Mouse (Mus musculus): Measurements from ENCODE around the gene Gm20388. TPM values are rescaled to one million over a fixed set of nuclear protein-coding genes. Genes with fewer than 3 reads are reported as not detected.

The Gm20388 gene
- polyA plus RNA-seq, 1 experiment from 2014 or later: not detected

GRCm38 (mm10) chr8:121273195-121273594, 1362.6 kb downstream of the Gm20388 start:
- no peak overlapping the region for H3K4me3 ChIP-seq
- no peaks in the 10 kb centered on the region for H3K9me3 ChIP-seq
- H3K4me1 ChIP-seq: no peaks in the 10 kb centered on the region
- peak overlapping the region; percentile 27; the same call in 1 of the 2 replicates for H3K4me2 ChIP-seq (replicated peaks)
- no peak overlapping the region for H3K27ac ChIP-seq
- ATAC-seq (ENCODE audit: insufficient number of reproducible peaks, insufficient read depth, low FRiP score, low TSS enrichment): no peak
- H3K9ac ChIP-seq: no peak overlapping the region
- no peaks in the 10 kb centered on the region for H3K36me3 ChIP-seq
- WGBS: 57% methylated on average over 14 of the region's 14 CpGs
- no peaks in the 10 kb centered on the region for H3K27me3 ChIP-seq

- H3K9me3 ChIP-seq: no peaks in the 10 kb centered on the region
- no peak overlapping the region for H3K27ac ChIP-seq
- no peaks in the 10 kb centered on the region for H3K4me1 ChIP-seq
- ATAC-seq (ENCODE audit: insufficient number of reproducible peaks, insufficient read depth, low FRiP score, low TSS enrichment): no peak
- no peak overlapping the region for H3K9ac ChIP-seq
- H3K4me2 ChIP-seq (replicated peaks): no peak overlapping the region
- no peaks in the 10 kb centered on the region for H3K27me3 ChIP-seq
- no peak overlapping the region for H3K4me3 ChIP-seq
- WGBS: 91% methylated on average over 15 of the region's 15 CpGs
- H3K36me3 ChIP-seq: no peaks in the 10 kb centered on the region
Measured at GRCm38 (mm10) chr8:121273620-121274019, 1363.0 kb downstream of the Gm20388 start.

- WGBS: 32% methylated on average over 9 of the region's 9 CpGs
- no peak overlapping the region for H3K4me3 ChIP-seq
- no peak for ATAC-seq (ENCODE audit: insufficient number of reproducible peaks, insufficient read depth, low FRiP score, low TSS enrichment)
- H3K4me1 ChIP-seq: peaks cover 41% of the 10 kb centered on the region
- no peaks in the 10 kb centered on the region for H3K27me3 ChIP-seq
- peak overlapping the region; percentile 27; the same call in 1 of the 2 replicates for H3K27ac ChIP-seq
- no peaks in the 10 kb centered on the region for H3K36me3 ChIP-seq
- H3K9ac ChIP-seq: no peak overlapping the region
- H3K9me3 ChIP-seq: no peaks in the 10 kb centered on the region
- H3K4me2 ChIP-seq (replicated peaks): no peak overlapping the region
Measured at GRCm38 (mm10) chr8:121280414-121280813, 1369.8 kb downstream of the Gm20388 start.

- Histone ChIP-seq H3K4me1 (peaks cover 46% of the 10 kb centered on the region), H3K27me3 (peaks cover 9% of the 10 kb centered on the region)
- no peak for ATAC-seq (ENCODE audit: insufficient number of reproducible peaks, insufficient read depth, low FRiP score, low TSS enrichment)
Measured at GRCm38 (mm10) chr8:121289346-121289745, 1378.7 kb downstream of the Gm20388 start.

GRCm38 (mm10) chr8:121290547-121290946, 1379.9 kb downstream of the Gm20388 start:
- H3K4me3 ChIP-seq: no peak overlapping the region
- H3K4me1 ChIP-seq: peaks cover 53% of the 10 kb centered on the region
- H3K36me3 ChIP-seq: no peaks in the 10 kb centered on the region
- no peak overlapping the region for H3K9ac ChIP-seq
- WGBS: 69% methylated on average over 17 of the region's 17 CpGs
- no peak overlapping the region for H3K27ac ChIP-seq
- H3K27me3 ChIP-seq: peaks cover 11% of the 10 kb centered on the region
- no peak for ATAC-seq (ENCODE audit: insufficient number of reproducible peaks, insufficient read depth, low FRiP score, low TSS enrichment)
- no peaks in the 10 kb centered on the region for H3K9me3 ChIP-seq
- no peak overlapping the region for H3K4me2 ChIP-seq (replicated peaks)

More at GRCm38 (mm10) chr8:121289346-121289745, 1378.7 kb downstream of the Gm20388 start:
- Histone ChIP-seq H3K4me3 (no peak overlapping the region), H3K4me2 (replicated peaks) (no peak overlapping the region), H3K36me3 (no peaks in the 10 kb centered on the region), H3K9me3 (no peaks in the 10 kb centered on the region), H3K27ac (no peak overlapping the region), H3K9ac (0 out of 2 replicates have a peak overlapping the region, but pooled peaks have one; percentile 4)
- 72% methylated on average over 5 of the region's 5 CpGs for WGBS

GRCm38 (mm10) chr8:121293418-121293817, 1382.8 kb downstream of the Gm20388 start:
- Histone ChIP-seq H3K4me3 (no peak overlapping the region), H3K36me3 (no peaks in the 10 kb centered on the region), H3K4me2 (replicated peaks) (no peak overlapping the region), H3K27me3 (peaks cover 23% of the 10 kb centered on the region; the same call in 1 of the 2 replicates), H3K27ac (no peak overlapping the region), H3K9me3 (no peaks in the 10 kb centered on the region), H3K4me1 (peaks cover 49% of the 10 kb centered on the region), H3K9ac (no peak overlapping the region)
- ATAC-seq (ENCODE audit: insufficient number of reproducible peaks, insufficient read depth, low FRiP score, low TSS enrichment): no peak
- 71% methylated on average over 10 of the region's 10 CpGs for WGBS

- H3K9me3 ChIP-seq: no peaks in the 10 kb centered on the region
- no peak for ATAC-seq (ENCODE audit: insufficient number of reproducible peaks, insufficient read depth, low FRiP score, low TSS enrichment)
- no peak overlapping the region for H3K9ac ChIP-seq
- peaks cover 18% of the 10 kb centered on the region; the same call in 1 of the 2 replicates for H3K27me3 ChIP-seq
- no peak overlapping the region for H3K4me3 ChIP-seq
- H3K4me2 ChIP-seq (replicated peaks): peak overlapping the region; percentile 18; the same call in 1 of the 2 replicates
- 11% methylated on average over 29 of the region's 29 CpGs for WGBS
- H3K4me1 ChIP-seq: peaks cover 44% of the 10 kb centered on the region
- peak overlapping the region; percentile 74 for H3K27ac ChIP-seq
- H3K36me3 ChIP-seq: no peaks in the 10 kb centered on the region
Measured at GRCm38 (mm10) chr8:121294234-121295108, 1383.8 kb downstream of the Gm20388 start.

- Histone ChIP-seq H3K27me3 (peaks cover 18% of the 10 kb centered on the region; the same call in 1 of the 2 replicates), H3K9ac (no peak overlapping the region), H3K4me1 (peaks cover 58% of the 10 kb centered on the region), H3K9me3 (no peaks in the 10 kb centered on the region), H3K36me3 (no peaks in the 10 kb centered on the region), H3K4me2 (replicated peaks) (no peak overlapping the region), H3K4me3 (no peak overlapping the region), H3K27ac (peak overlapping the region; percentile 67; the same call in 1 of the 2 replicates)
- WGBS: 79% methylated on average over 7 of the region's 7 CpGs
- no peak for ATAC-seq (ENCODE audit: insufficient number of reproducible peaks, insufficient read depth, low FRiP score, low TSS enrichment)
Measured at GRCm38 (mm10) chr8:121296082-121296481, 1385.4 kb downstream of the Gm20388 start.

GRCm38 (mm10) chr8:121296597-121296996, 1386.0 kb downstream of the Gm20388 start:
- Histone ChIP-seq H3K4me3 (no peak overlapping the region), H3K4me2 (replicated peaks) (no peak overlapping the region), H3K4me1 (peaks cover 64% of the 10 kb centered on the region), H3K36me3 (no peaks in the 10 kb centered on the region), H3K9me3 (no peaks in the 10 kb centered on the region), H3K27ac (peak overlapping the region; percentile 67; the same call in 1 of the 2 replicates), H3K9ac (no peak overlapping the region), H3K27me3 (peaks cover 18% of the 10 kb centered on the region; the same call in 1 of the 2 replicates)
- WGBS: 19% methylated on average over 5 of the region's 5 CpGs
- no peak for ATAC-seq (ENCODE audit: insufficient number of reproducible peaks, insufficient read depth, low FRiP score, low TSS enrichment)

- Histone ChIP-seq H3K4me1 (peaks cover 65% of the 10 kb centered on the region), H3K27ac (no peak overlapping the region), H3K4me3 (no peak overlapping the region), H3K27me3 (peaks cover 18% of the 10 kb centered on the region; the same call in 1 of the 2 replicates), H3K9ac (no peak overlapping the region), H3K9me3 (no peaks in the 10 kb centered on the region), H3K4me2 (replicated peaks) (no peak overlapping the region), H3K36me3 (no peaks in the 10 kb centered on the region)
- no peak for ATAC-seq (ENCODE audit: insufficient number of reproducible peaks, insufficient read depth, low FRiP score, low TSS enrichment)
- 59% methylated on average over 9 of the region's 9 CpGs for WGBS
Measured at GRCm38 (mm10) chr8:121297299-121297698, 1386.7 kb downstream of the Gm20388 start.

- H3K9ac ChIP-seq: no peak overlapping the region
- H3K4me2 ChIP-seq (replicated peaks): peak overlapping the region; percentile 46
- ATAC-seq (ENCODE audit: insufficient number of reproducible peaks, insufficient read depth, low FRiP score, low TSS enrichment): no peak
- H3K4me1 ChIP-seq: peaks cover 62% of the 10 kb centered on the region
- WGBS: 34% methylated on average over 4 of the region's 4 CpGs
- H3K9me3 ChIP-seq: no peaks in the 10 kb centered on the region
- no peak overlapping the region for H3K4me3 ChIP-seq
- peak overlapping the region; percentile 92 for H3K27ac ChIP-seq
- no peaks in the 10 kb centered on the region for H3K36me3 ChIP-seq
- peaks cover 24% of the 10 kb centered on the region; the same call in 1 of the 2 replicates for H3K27me3 ChIP-seq
Measured at GRCm38 (mm10) chr8:121300066-121300465, 1389.4 kb downstream of the Gm20388 start.
